Mouse (Mus musculus): ENCODE measurements at regions not wholly inside any gene's neighbourhood (a gene's known extent, or its start where the extent isn't known, plus 50 kb on each side); places are given as distances from the start of the nearest gene placed in this dataset.

GRCm38 (mm10) chr9:69907123-69907945, 81.9 kb upstream of the Bnip2 start:
- TF ChIP-seq CTCF (conservative IDR thresholded peaks at IDR 0.05; ENCODE audit: insufficient read depth, insufficient read length, low read depth, low read length) (no peak), POLR2A (IDR thresholded peaks at IDR 0.05; ENCODE audit: low read depth, low read length) (no peak)
